Mouse (Mus musculus): ENCODE results near the gene Dcps.

Gene Dcps

GRCm38 (mm10) chr9:35108916-35109315, 66.9 kb downstream of the Dcps start:
- TF ChIP-seq GATA4 (IDR thresholded peaks at IDR 0.05; ENCODE audit: insufficient replicate concordance, low read length), result no peak

DNA sequence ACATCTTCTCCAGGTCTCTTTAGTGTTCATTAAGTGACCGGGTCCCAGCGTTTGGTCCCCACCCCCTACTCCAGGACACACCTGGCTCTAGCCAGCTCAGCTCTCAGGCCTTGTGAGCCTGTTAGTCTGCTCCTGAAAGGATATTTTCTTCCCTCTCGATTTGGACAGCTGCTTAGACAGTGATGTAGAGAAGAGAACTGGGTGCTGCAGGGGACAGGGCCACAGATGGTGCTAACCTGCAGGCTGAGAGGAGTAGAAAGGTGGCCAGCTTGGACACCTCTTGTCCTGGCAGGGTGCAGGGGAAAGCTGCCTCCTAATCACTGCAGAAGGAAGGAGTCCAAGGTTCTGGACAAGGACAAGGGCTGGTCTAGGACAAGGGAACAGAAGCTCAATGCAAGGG, 67.8 kb downstream of the Dcps start:
- TF ChIP-seq GATA4 (IDR thresholded peaks at IDR 0.05; ENCODE audit: insufficient replicate concordance, low read length), result no peak

DNA sequence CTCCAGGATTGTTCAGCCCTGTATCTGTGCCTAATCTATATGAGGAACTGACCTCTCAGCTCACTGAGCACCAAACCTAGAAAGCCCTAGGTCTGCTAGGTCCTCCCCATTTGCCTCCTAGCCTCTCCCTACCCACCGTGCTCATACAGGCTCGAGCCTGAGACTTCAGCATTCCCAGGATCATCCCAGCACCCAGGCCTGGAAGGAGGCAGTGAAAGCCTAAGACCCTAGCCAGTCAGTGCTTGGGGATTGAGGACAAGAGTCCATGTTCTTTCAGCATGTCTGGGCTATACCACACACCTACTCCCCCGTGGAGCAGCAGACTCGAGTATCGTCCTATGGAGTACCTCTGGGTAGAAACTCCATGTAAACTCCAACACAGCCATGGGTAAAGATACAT, 68.5 kb downstream of the Dcps start:
- TF ChIP-seq GATA4 (IDR thresholded peaks at IDR 0.05; ENCODE audit: insufficient replicate concordance, low read length), result no peak

- TF ChIP-seq GATA4 (IDR thresholded peaks at IDR 0.05; ENCODE audit: insufficient replicate concordance, low read length), result peak; percentile 84
These were observed 69.7 kb downstream of the Dcps start for GRCm38 (mm10) chr9:35105884-35106880.

- no peak for TF ChIP-seq GATA4 (IDR thresholded peaks at IDR 0.05; ENCODE audit: insufficient replicate concordance, low read length)
These were observed 70.4 kb downstream of the Dcps start for GRCm38 (mm10) chr9:35105438-35105837.

GRCm38 (mm10) chr9:35104711-35105110, 71.2 kb downstream of the Dcps start:
- no peak for TF ChIP-seq GATA4 (IDR thresholded peaks at IDR 0.05; ENCODE audit: insufficient replicate concordance, low read length)

- no peak for TF ChIP-seq GATA4 (IDR thresholded peaks at IDR 0.05; ENCODE audit: insufficient replicate concordance, low read length)
These were observed 77.1 kb downstream of the Dcps start for GRCm38 (mm10) chr9:35098762-35099161.

DNA sequence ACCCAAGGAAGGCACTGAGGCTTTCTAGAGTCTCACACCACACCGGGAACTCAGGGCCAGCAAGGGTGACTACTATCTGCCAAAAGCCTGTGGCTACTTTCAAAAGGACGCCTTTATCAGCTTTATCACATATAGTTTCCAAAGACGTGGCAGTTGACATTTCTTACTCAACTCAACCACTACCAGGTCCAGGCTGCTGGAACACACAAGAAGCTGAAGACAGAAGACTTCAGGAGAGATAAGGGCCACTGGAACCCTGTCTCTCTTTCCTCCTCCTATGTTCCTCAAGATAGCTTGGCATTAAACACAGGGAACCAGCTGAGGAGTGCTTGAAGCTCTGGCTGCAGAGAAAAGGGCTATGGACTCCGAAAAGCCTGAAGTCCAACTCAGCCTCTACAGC, 78.0 kb downstream of the Dcps start:
- no peak for TF ChIP-seq GATA4 (IDR thresholded peaks at IDR 0.05; ENCODE audit: insufficient replicate concordance, low read length)

DNA sequence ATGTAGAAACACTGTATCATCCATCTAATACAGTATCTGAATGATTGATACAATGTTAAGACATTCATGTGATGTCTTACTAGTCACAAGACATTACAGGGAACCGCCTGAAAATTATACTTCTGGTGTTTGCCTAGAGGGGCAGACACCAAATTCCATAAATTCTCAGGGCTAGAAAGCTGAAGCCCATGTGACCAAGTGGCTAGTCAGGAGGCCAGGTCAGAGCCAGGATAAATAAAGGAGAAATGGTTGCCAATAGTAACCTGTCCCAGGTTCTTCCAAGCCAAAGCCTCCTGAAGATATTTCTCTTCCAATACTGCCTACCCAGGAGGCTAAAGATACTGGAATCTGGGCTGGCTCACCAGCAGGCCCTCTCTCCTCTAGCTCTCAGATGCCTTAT, 80.1 kb downstream of the Dcps start:
- no peak for TF ChIP-seq GATA4 (IDR thresholded peaks at IDR 0.05; ENCODE audit: insufficient replicate concordance, low read length)

- TF ChIP-seq GATA4 (IDR thresholded peaks at IDR 0.05; ENCODE audit: insufficient replicate concordance, low read length), result no peak
These were observed 82.5 kb downstream of the Dcps start for GRCm38 (mm10) chr9:35093350-35093749.

DNA sequence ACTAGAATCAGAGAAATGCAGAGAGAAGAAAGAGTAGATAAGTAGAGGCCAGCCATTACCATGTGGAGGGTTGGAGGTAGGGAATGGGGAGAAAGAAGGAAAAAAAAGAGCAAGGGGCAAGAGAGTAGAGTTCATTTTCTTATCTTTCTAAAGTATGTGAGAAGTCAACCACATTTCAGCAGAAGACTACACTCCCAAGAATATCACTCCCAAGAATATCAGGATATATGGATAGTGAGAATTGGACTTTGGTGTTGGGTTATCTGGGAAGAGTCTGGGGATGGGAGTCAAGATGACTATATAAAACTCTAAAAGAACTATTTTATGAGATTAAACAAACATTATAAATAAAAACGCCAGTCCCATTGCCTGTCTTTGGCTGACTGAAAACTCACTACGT, 83.0 kb downstream of the Dcps start:
- TF ChIP-seq GATA4 (IDR thresholded peaks at IDR 0.05; ENCODE audit: insufficient replicate concordance, low read length), result no peak

All from liver, adult (tissue).